Mouse (Mus musculus): Measurements from ENCODE around the gene Borcs8.

Gene Borcs8

GRCm38 (mm10) chr8:70134086-70134485 is 5.2 kb upstream of the Borcs8 start:
- DNase-seq (ENCODE audit: low spot score in 2 of 2) = no peak

DNA sequence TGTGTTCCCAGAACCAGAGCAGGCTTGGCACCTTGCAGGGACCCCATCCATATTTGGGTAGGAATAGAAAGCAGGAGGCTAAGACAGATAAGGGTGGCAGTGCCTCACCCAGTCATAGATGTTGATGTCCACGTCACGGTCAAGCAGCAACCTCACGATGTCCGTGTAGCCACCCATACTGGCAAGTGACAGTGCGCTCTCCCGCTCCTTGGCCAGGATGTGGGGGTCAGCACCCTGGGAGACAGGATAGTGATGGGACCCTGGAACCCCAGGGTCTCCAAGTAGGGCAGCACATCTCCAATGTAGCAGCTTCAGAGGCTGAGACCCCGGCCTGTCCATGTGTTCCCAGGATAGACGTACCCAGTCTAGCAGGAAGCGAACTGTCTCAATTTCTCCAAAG is 4.4 kb upstream of the Borcs8 start:
- DNase-seq (ENCODE audit: low spot score in 2 of 2) = no peak

DNA sequence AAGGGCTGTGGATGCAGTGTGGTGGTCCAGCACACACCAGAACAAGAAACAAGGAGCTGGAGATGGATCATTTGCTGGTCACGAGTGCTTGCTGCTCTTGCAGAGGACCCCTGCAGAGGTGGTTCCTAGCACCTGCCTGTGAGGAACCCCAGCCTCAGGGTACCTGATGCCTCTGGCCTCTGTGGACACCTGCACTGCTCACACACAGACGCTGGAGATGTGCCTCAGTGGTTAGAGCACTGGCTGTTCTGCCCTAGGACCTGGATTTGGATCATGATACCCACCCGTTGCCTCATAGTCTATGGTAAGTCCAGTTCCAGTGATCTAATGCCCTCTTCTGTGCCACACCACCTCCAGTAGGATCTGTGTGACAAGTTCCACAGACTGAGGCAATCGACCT is 2.7 kb upstream of the Borcs8 start:
- no peak for DNase-seq (ENCODE audit: low spot score in 2 of 2)

GRCm38 (mm10) chr8:70137890-70138289 is 1.4 kb upstream of the Borcs8 start:
- no peak for DNase-seq (ENCODE audit: low spot score in 2 of 2)

- DNase-seq (ENCODE audit: low spot score in 2 of 2) = no peak
Observed at GRCm38 (mm10) chr8:70139981-70140380, 682 bp downstream of the Borcs8 start.

GRCm38 (mm10) chr8:70147678-70148607 is 8.6 kb downstream of the Borcs8 start:
- DNase-seq (ENCODE audit: low spot score in 2 of 2) = no peak

DNA sequence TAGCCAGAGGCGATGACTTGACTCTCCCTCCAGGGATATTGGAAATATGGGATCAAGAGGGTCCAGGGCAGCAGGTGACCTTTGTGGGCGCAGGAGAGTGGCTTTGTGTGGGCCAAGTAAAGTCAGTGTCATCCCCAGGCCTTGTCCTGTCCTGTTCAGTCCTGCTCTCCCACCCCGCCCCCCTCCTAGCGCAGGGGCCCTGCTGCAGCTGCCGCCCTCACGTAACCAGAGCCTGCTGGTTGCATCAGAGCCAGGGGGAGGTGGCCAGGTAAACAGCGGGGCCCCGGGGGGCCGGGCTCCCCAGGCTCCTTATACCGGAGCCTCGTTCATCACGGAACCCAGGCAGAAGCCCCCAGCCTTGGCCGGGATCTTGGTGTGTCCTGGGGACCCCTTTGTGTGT is 10.9 kb downstream of the Borcs8 start:
- DNase-seq (ENCODE audit: low spot score in 2 of 2) = no peak

DNA sequence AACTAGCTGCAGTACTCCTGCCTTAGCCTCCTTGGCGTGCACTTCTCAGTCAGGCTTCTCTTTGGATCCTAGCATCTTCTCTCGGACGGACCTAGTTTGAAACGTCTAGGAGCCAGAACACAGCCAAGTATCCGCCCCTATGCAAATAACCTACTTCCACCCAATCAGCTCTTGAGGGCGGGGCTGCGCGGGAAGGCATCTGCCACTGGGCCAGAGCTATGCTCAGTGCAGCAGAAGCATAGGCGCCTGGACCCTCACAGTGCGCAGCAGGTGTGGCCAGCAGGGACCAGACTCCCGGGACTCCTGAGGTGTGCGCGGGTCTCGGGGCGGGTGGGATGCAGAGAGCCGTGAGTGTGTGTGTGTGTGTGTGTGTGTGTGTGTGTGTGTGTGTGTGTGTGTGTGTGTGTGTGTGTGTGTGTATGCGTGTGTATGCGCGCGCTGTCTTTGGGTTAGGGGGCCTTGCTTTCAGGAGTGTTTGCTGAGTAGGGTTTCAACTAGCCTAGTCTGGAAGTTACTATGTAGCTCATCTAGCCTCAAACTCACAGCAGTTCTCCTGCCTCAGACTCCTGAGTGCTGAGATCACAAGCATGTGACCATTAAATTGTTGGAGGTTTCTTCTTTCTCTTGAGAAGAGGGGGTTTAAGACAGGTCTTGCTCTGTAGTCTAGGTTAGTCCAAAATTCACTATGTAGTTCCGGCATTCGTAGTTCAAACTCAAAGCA is 13.4 kb downstream of the Borcs8 start:
- DNase-seq (ENCODE audit: low spot score in 2 of 2) = no peak

GRCm38 (mm10) chr8:70157240-70157800 is 18.0 kb downstream of the Borcs8 start:
- DNase-seq (ENCODE audit: low spot score in 2 of 2) = no peak

DNA sequence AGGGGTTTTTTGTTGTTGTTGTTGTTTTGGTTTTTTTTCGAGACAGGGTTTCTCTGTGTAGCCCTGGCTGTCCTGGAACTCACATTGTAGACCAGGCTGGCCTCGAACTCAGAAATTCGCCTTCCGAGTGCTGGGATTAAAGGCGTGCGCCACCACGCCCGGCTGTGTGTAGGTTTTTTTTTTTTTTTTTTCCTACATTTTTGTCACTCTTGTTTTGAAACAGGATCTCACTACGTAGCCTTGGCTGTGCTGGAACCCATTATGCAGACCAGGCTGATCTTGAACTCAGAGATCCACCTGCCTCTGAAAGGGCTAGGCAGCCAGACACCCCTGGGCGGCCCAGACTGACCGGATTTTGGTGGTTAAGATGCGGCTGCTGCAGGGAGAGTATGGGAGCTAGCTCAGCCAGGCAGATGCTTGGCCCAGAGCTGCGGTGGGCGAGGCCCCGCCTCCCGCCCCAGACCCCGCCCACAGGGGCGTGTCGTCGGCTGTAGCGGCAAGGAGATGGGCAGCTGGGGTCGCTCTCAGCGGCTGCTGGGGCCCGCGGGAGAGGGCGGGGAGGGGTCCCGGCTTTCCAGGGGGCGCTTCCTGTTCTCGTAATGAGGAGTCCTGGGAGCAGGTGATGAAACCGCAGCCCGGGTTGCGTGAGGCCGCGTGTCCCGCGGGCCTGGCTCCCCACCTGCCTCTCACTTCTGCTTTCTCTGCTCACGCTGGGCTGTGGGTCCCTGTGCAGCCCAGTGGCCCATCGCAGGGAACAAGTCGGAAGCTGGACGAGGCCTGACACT is 19.0 kb downstream of the Borcs8 start:
- DNase-seq (ENCODE audit: low spot score in 2 of 2) = peak; percentile 36 to 41

GRCm38 (mm10) chr8:70159211-70159610 is 19.9 kb downstream of the Borcs8 start:
- DNase-seq (ENCODE audit: low spot score in 2 of 2) = no peak

DNA sequence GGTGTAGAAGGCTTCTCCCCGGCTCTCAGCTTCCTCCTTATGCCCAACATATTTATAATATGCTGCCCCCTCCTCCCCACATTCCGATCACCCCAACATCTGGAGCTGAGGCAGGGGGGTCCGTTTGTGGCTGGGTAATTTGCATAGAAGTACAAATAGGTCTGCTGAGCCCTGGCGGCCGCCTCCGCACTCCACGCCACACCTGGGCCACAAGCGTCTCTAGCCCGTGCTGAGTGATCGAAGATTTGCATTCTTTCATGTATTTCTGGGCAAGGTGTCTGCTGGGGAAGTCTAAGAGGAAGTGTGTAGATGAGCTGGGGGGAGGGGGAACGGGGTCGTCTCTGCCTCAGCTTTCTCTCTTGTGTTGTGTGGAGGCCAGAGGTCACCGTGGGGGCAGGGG is 20.7 kb downstream of the Borcs8 start:
- no peak for DNase-seq (ENCODE audit: low spot score in 2 of 2)

DNA sequence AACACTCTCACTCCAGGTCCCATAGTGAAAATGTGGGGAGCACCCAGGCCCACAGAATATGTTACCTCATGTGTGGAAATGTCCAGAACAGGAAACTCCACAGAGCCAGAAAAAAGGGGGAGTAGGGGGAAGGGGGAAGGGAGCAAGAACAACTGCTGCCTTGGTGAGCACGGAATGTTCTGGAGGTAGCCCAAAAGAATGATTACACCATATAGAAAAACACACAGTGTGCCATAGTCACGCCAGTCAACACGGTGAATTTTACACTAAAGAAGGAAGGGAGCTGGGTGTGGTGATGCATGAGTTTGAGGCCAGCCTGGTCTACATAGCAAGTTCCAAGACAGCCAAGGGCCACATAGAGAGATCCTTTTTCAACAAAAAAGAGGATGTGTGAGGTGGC is 24.0 kb downstream of the Borcs8 start:
- DNase-seq (ENCODE audit: low spot score in 2 of 2) = no peak

DNA sequence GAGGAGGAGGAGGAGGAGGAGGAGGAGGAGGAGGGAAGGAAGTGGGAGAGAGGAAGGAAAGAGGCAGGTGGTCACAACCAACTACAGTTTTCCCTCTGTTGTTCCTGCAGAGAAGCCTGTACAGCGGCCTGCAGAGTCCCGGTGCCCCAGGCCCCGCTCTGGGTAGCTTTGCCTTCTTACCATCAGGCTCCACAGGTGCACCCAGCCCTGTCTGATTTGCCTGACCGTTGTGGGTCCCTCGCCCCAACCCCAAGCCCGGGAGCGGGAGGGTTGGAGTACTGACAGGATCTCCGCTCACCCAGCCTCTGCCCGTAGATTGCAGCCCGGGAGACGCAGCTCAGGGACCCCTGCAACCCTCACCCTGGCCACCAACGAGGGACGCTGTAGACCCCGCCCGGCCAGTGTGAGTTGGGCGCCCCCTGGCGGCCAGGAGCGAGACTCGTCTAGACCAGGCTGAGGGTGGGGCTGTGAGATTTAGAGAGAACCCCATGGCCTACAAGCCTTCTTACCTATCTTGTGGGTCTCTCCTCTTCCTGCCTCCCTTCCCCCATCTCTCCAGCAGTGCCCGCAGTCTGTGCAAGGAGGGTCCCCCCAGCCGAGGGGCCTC is 27.3 kb downstream of the Borcs8 start:
- DNase-seq (ENCODE audit: low spot score in 2 of 2) = no peak

GRCm38 (mm10) chr8:70170116-70170515 is 30.8 kb downstream of the Borcs8 start:
- no peak for DNase-seq (ENCODE audit: low spot score in 2 of 2)

DNA sequence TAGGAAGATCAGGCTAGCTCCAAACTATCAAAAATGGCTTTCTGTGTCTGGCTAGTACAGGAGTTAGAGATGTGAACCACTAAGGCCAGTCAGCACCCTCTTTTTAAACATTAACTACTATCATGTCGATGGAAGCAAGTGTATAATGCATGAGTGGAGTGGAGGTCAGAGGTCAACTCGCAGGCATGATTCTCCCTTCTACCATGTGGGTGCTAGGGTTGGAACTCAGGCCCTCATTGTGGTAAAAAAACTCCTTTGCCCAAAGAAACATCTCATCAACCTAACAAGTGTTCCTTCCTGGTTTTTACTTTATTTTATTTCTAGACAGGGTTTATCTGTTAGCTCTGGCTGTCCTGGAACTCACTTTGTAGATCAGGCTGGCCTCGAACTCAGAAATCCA is 31.4 kb downstream of the Borcs8 start:
- no peak for DNase-seq (ENCODE audit: low spot score in 2 of 2)

DNA sequence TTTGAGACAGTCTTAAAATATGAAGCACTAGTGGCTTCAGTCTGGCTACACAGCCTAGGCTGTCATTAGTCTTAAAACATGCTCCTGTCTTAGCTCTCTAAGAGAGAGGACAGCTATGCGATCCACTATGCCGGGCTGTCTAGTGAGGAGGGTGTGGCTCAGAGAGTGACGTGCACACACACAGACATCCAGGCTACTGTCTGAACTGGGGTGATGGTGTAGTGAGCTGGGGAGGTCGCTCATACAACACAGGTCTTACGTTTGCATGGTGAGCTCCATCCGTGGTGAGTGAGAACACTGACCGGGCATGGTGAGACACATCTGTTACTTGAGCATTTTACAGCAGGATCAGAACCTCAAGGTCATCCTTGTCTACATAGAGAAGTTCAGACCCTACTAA is 31.9 kb downstream of the Borcs8 start:
- DNase-seq (ENCODE audit: low spot score in 2 of 2) = no peak

DNA sequence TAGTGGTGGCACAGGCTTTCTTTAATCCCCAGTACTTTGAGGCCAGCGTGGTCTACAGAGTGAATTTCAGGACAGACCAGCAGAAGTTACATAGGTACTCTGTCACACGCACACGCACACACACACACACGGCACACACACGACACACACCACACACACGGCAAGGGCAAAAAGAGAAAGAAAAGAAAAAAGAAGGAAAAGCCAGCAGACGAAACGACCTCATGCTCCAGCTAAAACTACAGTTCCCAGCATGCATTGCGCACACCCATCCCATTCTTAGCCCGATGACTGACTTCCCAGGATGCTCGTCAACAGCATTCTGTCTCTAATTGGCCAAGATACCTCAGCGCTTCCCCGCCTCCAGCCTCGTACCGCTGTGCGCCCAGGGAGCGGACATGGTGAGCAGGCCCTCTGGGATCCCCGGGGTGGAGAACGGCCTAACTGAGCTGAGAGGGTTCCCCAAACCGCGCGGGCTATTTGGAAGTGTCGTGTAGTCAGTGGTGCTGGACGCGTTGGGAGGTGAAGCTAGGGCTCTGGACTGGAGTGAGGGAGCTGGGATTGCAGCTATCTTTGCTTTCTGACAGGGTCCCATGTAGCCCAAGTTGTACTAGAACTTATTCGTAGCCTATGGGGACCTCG is 32.9 kb downstream of the Borcs8 start, which contains the start of gene Tmem161a:
Gene Tmem161a (plus strand): TSS at position 314 of the 639 bp plus-strand sequence.
- peak; percentile 90 to 95 for DNase-seq (ENCODE audit: low spot score in 2 of 2)

GRCm38 (mm10) chr8:70173320-70173719 is 34.0 kb downstream of the Borcs8 start:
- DNase-seq (ENCODE audit: low spot score in 2 of 2) = no peak

GRCm38 (mm10) chr8:70174079-70174478 is 34.8 kb downstream of the Borcs8 start:
- DNase-seq (ENCODE audit: low spot score in 2 of 2) = no peak

DNA sequence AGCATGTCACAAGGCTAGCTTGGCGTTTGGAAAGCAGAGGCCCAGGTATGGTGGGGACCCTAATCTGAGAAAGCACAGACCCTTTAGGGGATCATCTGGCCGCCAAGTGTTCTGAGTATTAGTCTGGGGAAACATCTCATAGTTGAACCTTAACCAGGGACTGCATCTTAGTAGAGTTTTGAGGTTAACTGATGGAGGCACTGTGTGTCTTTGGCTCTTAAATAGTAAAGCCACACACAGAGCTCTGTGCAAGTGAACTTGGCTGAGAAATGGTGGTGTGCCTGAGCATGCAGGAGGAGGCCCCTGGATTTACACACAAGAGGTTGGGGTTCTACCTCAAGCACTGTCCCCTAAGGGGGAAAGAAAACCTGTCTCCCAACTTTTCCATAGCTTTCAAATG is 38.9 kb downstream of the Borcs8 start:
- DNase-seq (ENCODE audit: low spot score in 2 of 2) = no peak

Measured in right cerebral cortex, postnatal 36 days (tissue).